Mouse (Mus musculus): Measurements from ENCODE around the gene 1700037H04Rik. TPM values are rescaled to one million over a fixed set of nuclear protein-coding genes. Genes with fewer than 3 reads are reported as not detected.
A peak's percentile ranks its signal among the peaks of the same experiment; 100 is the strongest.

The 1700037H04Rik gene
- 61.6 and 69.0 TPM in 2 replicates for total RNA-seq (2012; rRNA removed)

GRCm38 (mm10) chr2:131159938-131160581 lies at the start of gene 1700037H04Rik:
Gene 1700037H04Rik (minus strand): TSS chr2:131160081.
- H3K4me1 ChIP-seq (ENCODE audit: control insufficient read depth in 2 of 2, insufficient read depth in 2 of 2, low read length in 2 of 2, poor library complexity in 1 of 2), result peaks cover 0 to 6% of the 10 kb centered on the region in 2 experiments; a peak in 1 of 4 replicates
- no peak for TF ChIP-seq ZNF384 (IDR thresholded peaks at IDR 0.05; ENCODE audit: low read depth, low read length)
- TF ChIP-seq HCFC1 (IDR thresholded peaks at IDR 0.05; ENCODE audit: borderline replicate concordance, insufficient read depth, low read length), result peak; percentile 30; the same call in 1 of the 2 replicates
- H3K9ac ChIP-seq (ENCODE audit: insufficient read depth, low read depth, low read length, poor library complexity, severe bottlenecking), result peak within 1 kb of the TSS; percentile 85
- H3K4me3 ChIP-seq (ENCODE audit: insufficient read depth in 1 of 2, low read depth in 1 of 2, low read length in 2 of 2, poor library complexity in 1 of 2, severe bottlenecking in 1 of 2), result peak within 1 kb of the TSS; percentile 80 to 82
- no peaks in the 10 kb centered on the region for H3K9me3 ChIP-seq (ENCODE audit: control insufficient read depth, insufficient read depth, low read depth, low read length)
- in situ Hi-C loops (cut with MboI; ENCODE audit: low sequenced_read_pairs in 2 of 2, unreplicated experiment in 2 of 2), result no loop called here
- DNase-seq (ENCODE audit: low read depth, low spot score), result peak; percentile 99
- H3K36me3 ChIP-seq (ENCODE audit: control insufficient read depth, insufficient read depth, low read length, poor library complexity, severe bottlenecking), result no peaks in the 10 kb centered on the region; the same call in 1 of the 2 replicates
- H3K27ac ChIP-seq (ENCODE audit: insufficient read depth, low read depth, low read length, poor library complexity, severe bottlenecking), result peak within 1 kb of the TSS; percentile 72

- no peak for DNase-seq (ENCODE audit: low read depth, low spot score)
- TF ChIP-seq ZC3H11A (IDR thresholded peaks at IDR 0.05; ENCODE audit: borderline replicate concordance, low read depth, low read length), result no peak
- TF ChIP-seq MAFK (IDR thresholded peaks at IDR 0.05; ENCODE audit: insufficient read depth, low read depth, low read length), result no peak
- TF ChIP-seq ZNF384 (IDR thresholded peaks at IDR 0.05; ENCODE audit: low read depth, low read length), result no peak
- TF ChIP-seq HCFC1 (IDR thresholded peaks at IDR 0.05; ENCODE audit: borderline replicate concordance, insufficient read depth, low read length), result no peak
- TF ChIP-seq CHD2 (IDR thresholded peaks at IDR 0.05; ENCODE audit: low read depth, low read length), result no peak
- in situ Hi-C loops (cut with MboI; ENCODE audit: low sequenced_read_pairs in 2 of 2, unreplicated experiment in 2 of 2), result no loop called here
- peak overlapping the region in 1 of 2 experiments; percentile 95; a peak in 1 of 4 replicates for H3K4me3 ChIP-seq (ENCODE audit: insufficient read depth in 1 of 2, low read depth in 1 of 2, low read length in 2 of 2, poor library complexity in 1 of 2, severe bottlenecking in 1 of 2)
- H3K9ac ChIP-seq (ENCODE audit: insufficient read depth, low read depth, low read length, poor library complexity, severe bottlenecking), result no peak overlapping the region
- no peaks in the 10 kb centered on the region for H3K9me3 ChIP-seq (ENCODE audit: control insufficient read depth, insufficient read depth, low read depth, low read length)
- peaks cover 6 to 17% of the 10 kb centered on the region in 2 experiments; a peak in 2 of 4 replicates for H3K4me1 ChIP-seq (ENCODE audit: control insufficient read depth in 2 of 2, insufficient read depth in 2 of 2, low read length in 2 of 2, poor library complexity in 1 of 2)
- no peaks in the 10 kb centered on the region for H3K36me3 ChIP-seq (ENCODE audit: control insufficient read depth, insufficient read depth, low read length, poor library complexity, severe bottlenecking)
- no peak overlapping the region for H3K27ac ChIP-seq (ENCODE audit: insufficient read depth, low read depth, low read length, poor library complexity, severe bottlenecking)
These were observed 49.4 kb upstream of the 1700037H04Rik start for GRCm38 (mm10) chr2:131209125-131209795.

GRCm38 (mm10) chr2:131208356-131208755 lies 48.5 kb upstream of the 1700037H04Rik start:
- TF ChIP-seq ZNF384 (IDR thresholded peaks at IDR 0.05; ENCODE audit: low read depth, low read length), result no peak
- TF ChIP-seq CHD2 (IDR thresholded peaks at IDR 0.05; ENCODE audit: low read depth, low read length), result no peak
- TF ChIP-seq ZC3H11A (IDR thresholded peaks at IDR 0.05; ENCODE audit: borderline replicate concordance, low read depth, low read length), result no peak
- no peak for TF ChIP-seq HCFC1 (IDR thresholded peaks at IDR 0.05; ENCODE audit: borderline replicate concordance, insufficient read depth, low read length)
- TF ChIP-seq MAFK (IDR thresholded peaks at IDR 0.05; ENCODE audit: insufficient read depth, low read depth, low read length), result no peak
- H3K9ac ChIP-seq (ENCODE audit: insufficient read depth, low read depth, low read length, poor library complexity, severe bottlenecking), result no peak overlapping the region
- DNase-seq (ENCODE audit: low read depth, low spot score), result no peak
- no peak overlapping the region for H3K27ac ChIP-seq (ENCODE audit: insufficient read depth, low read depth, low read length, poor library complexity, severe bottlenecking)
- no peaks in the 10 kb centered on the region for H3K36me3 ChIP-seq (ENCODE audit: control insufficient read depth, insufficient read depth, low read length, poor library complexity, severe bottlenecking)
- no peaks in the 10 kb centered on the region for H3K9me3 ChIP-seq (ENCODE audit: control insufficient read depth, insufficient read depth, low read depth, low read length)
- in situ Hi-C loops (cut with MboI; ENCODE audit: low sequenced_read_pairs in 2 of 2, unreplicated experiment in 2 of 2), result no loop called here
- peaks cover 7 to 17% of the 10 kb centered on the region in 2 experiments; a peak in 2 of 4 replicates for H3K4me1 ChIP-seq (ENCODE audit: control insufficient read depth in 2 of 2, insufficient read depth in 2 of 2, low read length in 2 of 2, poor library complexity in 1 of 2)
- no peak overlapping the region for H3K4me3 ChIP-seq (ENCODE audit: insufficient read depth in 1 of 2, low read depth in 1 of 2, low read length in 2 of 2, poor library complexity in 1 of 2, severe bottlenecking in 1 of 2)

- Histone ChIP-seq H3K27ac (ENCODE audit: insufficient read depth, low read depth, low read length, poor library complexity, severe bottlenecking) (no peak within 1 kb of the TSS), H3K4me3 (ENCODE audit: insufficient read depth in 1 of 2, low read depth in 1 of 2, low read length in 2 of 2, poor library complexity in 1 of 2, severe bottlenecking in 1 of 2) (no peak within 1 kb of the TSS), H3K9ac (ENCODE audit: insufficient read depth, low read depth, low read length, poor library complexity, severe bottlenecking) (no peak within 1 kb of the TSS), H3K9me3 (ENCODE audit: control insufficient read depth, insufficient read depth, low read depth, low read length) (no peaks in the 10 kb centered on the region), H3K36me3 (ENCODE audit: control insufficient read depth, insufficient read depth, low read length, poor library complexity, severe bottlenecking) (no peaks in the 10 kb centered on the region), H3K4me1 (ENCODE audit: control insufficient read depth in 2 of 2, insufficient read depth in 2 of 2, low read length in 2 of 2, poor library complexity in 1 of 2) (peaks cover 7 to 15% of the 10 kb centered on the region in 2 experiments; a peak in 2 of 4 replicates)
- TF ChIP-seq ZC3H11A (IDR thresholded peaks at IDR 0.05; ENCODE audit: borderline replicate concordance, low read depth, low read length) (no peak), HCFC1 (IDR thresholded peaks at IDR 0.05; ENCODE audit: borderline replicate concordance, insufficient read depth, low read length) (no peak), MAFK (IDR thresholded peaks at IDR 0.05; ENCODE audit: insufficient read depth, low read depth, low read length) (no peak), CHD2 (IDR thresholded peaks at IDR 0.05; ENCODE audit: low read depth, low read length) (no peak), ZNF384 (IDR thresholded peaks at IDR 0.05; ENCODE audit: low read depth, low read length) (no peak)
- DNase-seq (ENCODE audit: low read depth, low spot score), result no peak
- in situ Hi-C loops (cut with MboI; ENCODE audit: low sequenced_read_pairs in 2 of 2, unreplicated experiment in 2 of 2), result no loop called here
These were observed 46.9 kb upstream of the 1700037H04Rik start, which contains the start of gene Ap5s1 for GRCm38 (mm10) chr2:131206778-131207177. Gene Ap5s1 (plus strand): TSS chr2:131207078.

All from ES-E14 (cell line).